Mouse (Mus musculus) myocyte (in vitro differentiated cells): ENCODE data around the gene Trim26.

Experiments used
- E2F4 ChIP-seq: IDR thresholded peaks from one replicate; pipeline ENCODE4 v1.6.1; 2011; ENCODE audit warnings: mild to moderate bottlenecking, control low read depth, moderate library complexity; ENCODE audit not compliant: insufficient read depth
- POLR2A ChIP-seq: IDR thresholded peaks from one replicate; pipeline ENCODE4 v1.6.1; 2011; ENCODE audit warnings: low read depth, mild to moderate bottlenecking, control low read depth, moderate library complexity; ENCODE audit not compliant: insufficient read length
- TCF12 ChIP-seq: IDR thresholded peaks from one replicate; pipeline ENCODE4 v1.6.1; 2011; ENCODE audit warnings: mild to moderate bottlenecking, control low read depth; ENCODE audit not compliant: poor library complexity, insufficient read depth, severe bottlenecking

- TF ChIP-seq TCF12, result no peak
- TF ChIP-seq POLR2A, result no peak
- TF ChIP-seq E2F4, result no peak
Observed at GRCm38 (mm10) chr17:36908235-36908634, 71.3 kb downstream of the Trim26 start.
